Mouse (Mus musculus) liver, adult 2 months (tissue): Measurements from ENCODE around the gene Zfp503. TPM values are rescaled to one million over a fixed set of nuclear protein-coding genes. Genes with fewer than 3 reads are reported as not detected.

ENCODE experiments used
- DNase-seq: peaks from one replicate; pipeline ENCODE4 v3.0.0-alpha.2; 2011; ENCODE audit warnings: low read depth, low spot score; ENCODE audit errors: extremely low read depth
- H3K27ac ChIP-seq: fragments of 200-500 bp; replicated peaks from 2 replicates; pipeline ENCODE4 v1.5.1; 2012; ENCODE audit warnings: low read depth, mild to moderate bottlenecking, control low read depth, inconsistent platforms, low read length; ENCODE audit not compliant: insufficient read depth
- H3K27me3 ChIP-seq: fragments of 200-500 bp; 2 replicates; pipeline ENCODE4 v1.6.1; 2012; ENCODE audit warnings: mild to moderate bottlenecking, moderate library complexity, low read length, inconsistent platforms; ENCODE audit not compliant: control insufficient read depth, insufficient read depth
- H3K36me3 ChIP-seq: fragments of 200-500 bp; 2 replicates; pipeline ENCODE4 v1.6.1; 2012; ENCODE audit warnings: low read length, inconsistent platforms; ENCODE audit not compliant: control insufficient read depth, insufficient read depth
- H3K4me1 ChIP-seq: fragments of 200-500 bp; 2 replicates; pipeline ENCODE4 v1.6.1; 2011; ENCODE audit warnings: low read length; ENCODE audit not compliant: control insufficient read depth, insufficient read depth
- H3K4me3 ChIP-seq: fragments of 200-500 bp; 2 replicates; pipeline ENCODE4 v1.5.1; 2011; ENCODE audit warnings: low read depth, mild to moderate bottlenecking, control low read depth, low read length, moderate library complexity; ENCODE audit not compliant: insufficient read depth
- H3K79me2 ChIP-seq: fragments of 200-500 bp; 2 replicates; pipeline ENCODE4 v1.6.1; 2012; ENCODE audit warnings: inconsistent platforms, mild to moderate bottlenecking, low read length, moderate library complexity; ENCODE audit not compliant: control insufficient read depth, insufficient read depth
- H3K9ac ChIP-seq: fragments of 200-500 bp; 2 replicates; pipeline ENCODE4 v1.6.1; 2012; ENCODE audit warnings: low read depth, mild to moderate bottlenecking, control low read depth, inconsistent platforms, low read length
- CTCF ChIP-seq: fragments of 200-500 bp; IDR thresholded peaks from 2 replicates; pipeline ENCODE4 v1.5.1; 2011; ENCODE audit warnings: low read depth, low read length, control low read depth
- POLR2A ChIP-seq: fragments of 200-500 bp; IDR thresholded peaks from 2 replicates; pipeline ENCODE4 v1.6.1; 2011; ENCODE audit warnings: low read length, control low read depth; ENCODE audit not compliant: insufficient read depth; ENCODE audit errors: extremely low read depth
- WGBS: fragments of 180-500 bp; shearing (Covaris S2); methylation state at CpG from one replicate; pipeline ENCODE4 v1.1.7; 2018; 5-methylcytosine and 5-hydroxymethylcytosine counted together
- polyA plus RNA-seq: library from polyadenylated mRNA; depleted of rRNA; stranded (reverse); fragments of >200 nt; gene quantifications from 2 replicates; pipeline ENCODE4 v1.2.3, GENCODE M21; 2012
- total RNA-seq: library from RNA; depleted of rRNA; stranded (reverse); fragments of >200 nt; gene quantifications from 2 replicates; pipeline ENCODE4 v1.2.3, GENCODE M21; 2014

Gene Zfp503
- total and polyA plus RNA-seq, 2 experiments = 0.37 to 1.7 TPM

GRCm38 (mm10) chr14:22014781-22015180 is 25.4 kb upstream of the Zfp503 start:
- peak; percentile 36 for DNase-seq
- TF ChIP-seq POLR2A (no peak), CTCF (no peak)
- WGBS = 73% methylated on average over 4 of the region's 4 CpGs

GRCm38 (mm10) chr14:22014315-22014714 is 24.9 kb upstream of the Zfp503 start:
- TF ChIP-seq POLR2A (no peak), CTCF (no peak)
- H3K27me3 ChIP-seq = no peaks in the 10 kb centered on the region
- 72% methylated on average over 5 of the region's 5 CpGs for WGBS
- H3K9ac ChIP-seq = no peak overlapping the region
- no peaks in the 10 kb centered on the region; the same call in 1 of the 2 replicates for H3K4me1 ChIP-seq
- no peak overlapping the region for H3K4me3 ChIP-seq
- H3K27ac ChIP-seq = peak overlapping the region; percentile 15
- no peaks in the 10 kb centered on the region for H3K36me3 ChIP-seq
- no peaks in the 10 kb centered on the region for H3K79me2 ChIP-seq
- DNase-seq = no peak

More at GRCm38 (mm10) chr14:22014781-22015180, 25.4 kb upstream of the Zfp503 start:
- Histone ChIP-seq H3K4me1 (no peaks in the 10 kb centered on the region; the same call in 1 of the 2 replicates), H3K4me3 (no peak overlapping the region), H3K27me3 (no peaks in the 10 kb centered on the region), H3K79me2 (no peaks in the 10 kb centered on the region), H3K9ac (no peak overlapping the region), H3K27ac (peak overlapping the region; percentile 35), H3K36me3 (no peaks in the 10 kb centered on the region)

- H3K79me2 ChIP-seq = no peaks in the 10 kb centered on the region
- TF ChIP-seq CTCF (no peak), POLR2A (no peak)
- H3K27ac ChIP-seq = no peak overlapping the region
- no peak for DNase-seq
- no peaks in the 10 kb centered on the region for H3K27me3 ChIP-seq
- 72% methylated on average over 6 of the region's 6 CpGs for WGBS
- no peak overlapping the region for H3K4me3 ChIP-seq
- H3K4me1 ChIP-seq = no peaks in the 10 kb centered on the region
- no peaks in the 10 kb centered on the region for H3K36me3 ChIP-seq
- no peak overlapping the region for H3K9ac ChIP-seq
Observed at GRCm38 (mm10) chr14:22007006-22007405, 17.6 kb upstream of the Zfp503 start.

GRCm38 (mm10) chr14:22004943-22005342 is 15.5 kb upstream of the Zfp503 start:
- Histone ChIP-seq H3K9ac (no peak overlapping the region), H3K27me3 (no peaks in the 10 kb centered on the region), H3K27ac (no peak overlapping the region), H3K4me1 (no peaks in the 10 kb centered on the region), H3K36me3 (no peaks in the 10 kb centered on the region), H3K4me3 (no peak overlapping the region), H3K79me2 (no peaks in the 10 kb centered on the region)
- WGBS = 83% methylated on average over 4 of the region's 4 CpGs
- no peak for DNase-seq
- TF ChIP-seq POLR2A (no peak), CTCF (no peak)

- no peak for TF ChIP-seq POLR2A
- TF ChIP-seq CTCF = no peak
- H3K79me2 ChIP-seq = no peaks in the 10 kb centered on the region
- WGBS = 86% methylated on average over 4 of the region's 4 CpGs
- H3K4me3 ChIP-seq = no peak overlapping the region
- DNase-seq = no peak
- H3K27ac ChIP-seq = no peak overlapping the region
- no peaks in the 10 kb centered on the region for H3K36me3 ChIP-seq
- no peak overlapping the region for H3K9ac ChIP-seq
- H3K4me1 ChIP-seq = no peaks in the 10 kb centered on the region
- H3K27me3 ChIP-seq = no peaks in the 10 kb centered on the region
Observed at GRCm38 (mm10) chr14:22003631-22004030, 14.2 kb upstream of the Zfp503 start.

- Histone ChIP-seq H3K27ac (no peak overlapping the region), H3K36me3 (no peaks in the 10 kb centered on the region), H3K27me3 (no peaks in the 10 kb centered on the region), H3K9ac (no peak overlapping the region), H3K4me3 (no peak overlapping the region), H3K4me1 (no peaks in the 10 kb centered on the region), H3K79me2 (no peaks in the 10 kb centered on the region)
- WGBS = 61% methylated on average over 1 of the region's 1 CpGs
- TF ChIP-seq CTCF = no peak
- TF ChIP-seq POLR2A = no peak
- no peak for DNase-seq
Observed at GRCm38 (mm10) chr14:22003231-22003630, 13.8 kb upstream of the Zfp503 start.
